Mouse (Mus musculus) forebrain, postnatal 0 days (tissue): ENCODE data around the gene Dvl2. TPM values are rescaled to one million over a fixed set of nuclear protein-coding genes. Genes with fewer than 3 reads are reported as not detected.

Experiments used
- ATAC-seq: fragments of 200-750 bp; cut with Nextera tagmentation; 2 replicates; pipeline ENCODE4 v1.8.0; 2017; ENCODE audit warnings: mild to moderate bottlenecking, moderate library complexity
- DNase-seq: peaks from one replicate; pipeline ENCODE4 v3.0.0-alpha.2; 2015
- H3K27ac ChIP-seq: fragments of 300-500 bp; sonication (generic); 2 replicates; pipeline ENCODE4 v1.5.1; 2014; ENCODE audit warnings: low read depth, mild to moderate bottlenecking, antibody characterized with exemption, low read length, moderate library complexity, mixed read lengths
- H3K27me3 ChIP-seq: fragments of 300-500 bp; sonication (generic); 2 replicates; pipeline ENCODE4 v1.6.1; 2014; ENCODE audit warnings: mild to moderate bottlenecking, low read length, mixed read lengths; ENCODE audit not compliant: insufficient read depth
- H3K36me3 ChIP-seq: fragments of 300-500 bp; sonication (generic); 2 replicates; pipeline ENCODE4 v1.6.1; 2014; ENCODE audit warnings: mild to moderate bottlenecking, moderate library complexity; ENCODE audit not compliant: insufficient read depth
- H3K4me1 ChIP-seq: fragments of 300-500 bp; sonication (generic); 2 replicates; pipeline ENCODE4 v1.6.1; 2014; ENCODE audit warnings: antibody characterized with exemption; ENCODE audit not compliant: insufficient read depth
- H3K4me2 ChIP-seq: fragments of 300-500 bp; sonication (generic); 2 replicates; pipeline ENCODE4 v1.6.1; 2014; ENCODE audit warnings: low read depth, mild to moderate bottlenecking, moderate library complexity
- H3K4me3 ChIP-seq: fragments of 300-500 bp; sonication (generic); 2 replicates; pipeline ENCODE4 v1.5.1; 2014; ENCODE audit warnings: low read depth, low read length, mixed read lengths
- H3K9ac ChIP-seq: fragments of 300-500 bp; sonication (generic); 2 replicates; pipeline ENCODE4 v1.6.1; 2014; ENCODE audit warnings: mild to moderate bottlenecking
- H3K9me3 ChIP-seq: fragments of 300-500 bp; sonication (generic); 2 replicates; pipeline ENCODE4 v1.6.1; 2016; ENCODE audit warnings: low read length
- CTCF ChIP-seq: sonication (generic); IDR thresholded peaks from 2 replicates; pipeline ENCODE4 v1.5.1; 2016; ENCODE audit warnings: antibody characterized with exemption, control low read depth, low read depth
- WGBS: fragments of 180-500 bp; shearing (Covaris S2); extraction: QIAGEN DNeasy Blood & Tissue Kit; methylation state at CpG from one replicate; pipeline ENCODE4 v1.1.7; 2014; 5-methylcytosine and 5-hydroxymethylcytosine counted together
- polyA plus RNA-seq: library from polyadenylated mRNA; unstranded; fragments of >200 nt; fragmentation: Nextera tagmentation; extraction: Ambion mirVana; gene quantifications from 2 replicates; pipeline ENCODE4 v1.2.1, GENCODE M21; 2015
- total RNA-seq: library from RNA; depleted of rRNA; stranded (reverse); fragments of >200 nt; gene quantifications from 2 replicates; pipeline ENCODE4 v1.2.3, GENCODE M21; 2014

The Dvl2 gene
- total and polyA plus RNA-seq, 2 experiments from 2014 or later = 15.7 to 43.9 TPM

GRCm38 (mm10) chr11:69982225-69982624 lies 18.2 kb upstream of the Dvl2 start, which contains the start of gene Elp5:
TSS of gene Elp5 (minus strand) at chr11:69982517.
- no peaks in the 10 kb centered on the region for H3K9me3 ChIP-seq
- DNase-seq (no peak), ATAC-seq (no peak)
- peak within 1 kb of the TSS; percentile 95 for H3K9ac ChIP-seq
- peak within 1 kb of the TSS; percentile 74 for H3K4me2 ChIP-seq
- WGBS = 58% methylated on average over 8 of the region's 8 CpGs
- peaks cover 14% of the 10 kb centered on the region for H3K4me1 ChIP-seq
- peaks cover 34% of the 10 kb centered on the region for H3K36me3 ChIP-seq
- peak within 1 kb of the TSS; percentile 99 for H3K27ac ChIP-seq
- H3K27me3 ChIP-seq = no peaks in the 10 kb centered on the region
- no peak for TF ChIP-seq CTCF
- peak within 1 kb of the TSS; percentile 89 for H3K4me3 ChIP-seq

GRCm38 (mm10) chr11:69982877-69983276 lies 17.5 kb upstream of the Dvl2 start:
- no peak overlapping the region for H3K4me3 ChIP-seq
- no peaks in the 10 kb centered on the region for H3K27me3 ChIP-seq
- TF ChIP-seq CTCF = no peak
- no peaks in the 10 kb centered on the region for H3K9me3 ChIP-seq
- DNase-seq (no peak), ATAC-seq (no peak)
- H3K9ac ChIP-seq = peak overlapping the region; percentile 95; the same call in 1 of the 2 replicates
- H3K36me3 ChIP-seq = peaks cover 35% of the 10 kb centered on the region
- peaks cover 14% of the 10 kb centered on the region for H3K4me1 ChIP-seq
- WGBS = 22% methylated on average over 5 of the region's 5 CpGs
- H3K27ac ChIP-seq = no peak overlapping the region
- peak overlapping the region; percentile 74 for H3K4me2 ChIP-seq

- ATAC-seq (no peak), DNase-seq (no peak)
- Histone ChIP-seq H3K4me1 (peaks cover 14% of the 10 kb centered on the region), H3K27ac (no peak overlapping the region), H3K27me3 (no peaks in the 10 kb centered on the region), H3K9ac (no peak overlapping the region), H3K36me3 (peaks cover 40% of the 10 kb centered on the region), H3K4me3 (no peak overlapping the region), H3K9me3 (no peaks in the 10 kb centered on the region), H3K4me2 (0 out of 2 replicates have a peak overlapping the region, but pooled peaks have one; percentile 74)
- 80% methylated on average over 4 of the region's 4 CpGs for WGBS
- no peak for TF ChIP-seq CTCF
These were observed 17.0 kb upstream of the Dvl2 start for GRCm38 (mm10) chr11:69983377-69983776.

- Histone ChIP-seq H3K27ac (no peak overlapping the region), H3K27me3 (no peaks in the 10 kb centered on the region), H3K36me3 (peaks cover 51% of the 10 kb centered on the region), H3K4me1 (peaks cover 11% of the 10 kb centered on the region), H3K9me3 (no peaks in the 10 kb centered on the region), H3K4me2 (no peak overlapping the region), H3K4me3 (no peak overlapping the region), H3K9ac (no peak overlapping the region)
- no peak for DNase-seq
- 90% methylated on average over 8 of the region's 8 CpGs for WGBS
- ATAC-seq = no peak
- no peak for TF ChIP-seq CTCF
These were observed 16.0 kb upstream of the Dvl2 start for GRCm38 (mm10) chr11:69984431-69984830.

- no peak overlapping the region for H3K4me3 ChIP-seq
- no peak for TF ChIP-seq CTCF
- no peak for DNase-seq
- H3K9ac ChIP-seq = no peak overlapping the region
- ATAC-seq = no peak
- no peaks in the 10 kb centered on the region for H3K27me3 ChIP-seq
- H3K27ac ChIP-seq = no peak overlapping the region
- H3K36me3 ChIP-seq = peaks cover 60% of the 10 kb centered on the region
- WGBS = 88% methylated on average over 8 of the region's 8 CpGs
- H3K4me2 ChIP-seq = no peak overlapping the region
- H3K4me1 ChIP-seq = peaks cover 8% of the 10 kb centered on the region
- no peaks in the 10 kb centered on the region for H3K9me3 ChIP-seq
These were observed 10.4 kb upstream of the Dvl2 start for GRCm38 (mm10) chr11:69989949-69990348.

GRCm38 (mm10) chr11:69990850-69991691 lies 9.3 kb upstream of the Dvl2 start, which contains the start of gene Gabarap:
TSS of gene Gabarap (plus strand) at chr11:69991143.
- TF ChIP-seq CTCF = no peak
- H3K27ac ChIP-seq = peak within 1 kb of the TSS; percentile 90
- DNase-seq (peak; percentile 97), ATAC-seq (peak; percentile 76)
- peak within 1 kb of the TSS; percentile 88 for H3K9ac ChIP-seq
- H3K4me1 ChIP-seq = peaks cover 8% of the 10 kb centered on the region
- peak within 1 kb of the TSS; percentile 73 for H3K4me2 ChIP-seq
- WGBS = under 1% methylated on average over 40 of the region's 40 CpGs
- peak within 1 kb of the TSS; percentile 79 for H3K4me3 ChIP-seq
- H3K27me3 ChIP-seq = no peaks in the 10 kb centered on the region
- H3K9me3 ChIP-seq = no peaks in the 10 kb centered on the region
- peaks cover 54% of the 10 kb centered on the region for H3K36me3 ChIP-seq

GRCm38 (mm10) chr11:69991711-69992110 lies 8.7 kb upstream of the Dvl2 start:
- H3K4me3 ChIP-seq = peak overlapping the region; percentile 79
- ATAC-seq = peak; percentile 9; the same call in 1 of the 2 replicates
- H3K9ac ChIP-seq = peak overlapping the region; percentile 88
- H3K27ac ChIP-seq = peak overlapping the region; percentile 90
- H3K9me3 ChIP-seq = no peaks in the 10 kb centered on the region
- peaks cover 8% of the 10 kb centered on the region for H3K4me1 ChIP-seq
- TF ChIP-seq CTCF = no peak
- peak overlapping the region; percentile 73 for H3K4me2 ChIP-seq
- 0% methylated on average over 15 of the region's 15 CpGs for WGBS
- no peak for DNase-seq
- H3K27me3 ChIP-seq = no peaks in the 10 kb centered on the region
- peaks cover 48% of the 10 kb centered on the region for H3K36me3 ChIP-seq
